Mouse (Mus musculus): ENCODE measurements around the gene Mmp24.

The Mmp24 gene

DNA sequence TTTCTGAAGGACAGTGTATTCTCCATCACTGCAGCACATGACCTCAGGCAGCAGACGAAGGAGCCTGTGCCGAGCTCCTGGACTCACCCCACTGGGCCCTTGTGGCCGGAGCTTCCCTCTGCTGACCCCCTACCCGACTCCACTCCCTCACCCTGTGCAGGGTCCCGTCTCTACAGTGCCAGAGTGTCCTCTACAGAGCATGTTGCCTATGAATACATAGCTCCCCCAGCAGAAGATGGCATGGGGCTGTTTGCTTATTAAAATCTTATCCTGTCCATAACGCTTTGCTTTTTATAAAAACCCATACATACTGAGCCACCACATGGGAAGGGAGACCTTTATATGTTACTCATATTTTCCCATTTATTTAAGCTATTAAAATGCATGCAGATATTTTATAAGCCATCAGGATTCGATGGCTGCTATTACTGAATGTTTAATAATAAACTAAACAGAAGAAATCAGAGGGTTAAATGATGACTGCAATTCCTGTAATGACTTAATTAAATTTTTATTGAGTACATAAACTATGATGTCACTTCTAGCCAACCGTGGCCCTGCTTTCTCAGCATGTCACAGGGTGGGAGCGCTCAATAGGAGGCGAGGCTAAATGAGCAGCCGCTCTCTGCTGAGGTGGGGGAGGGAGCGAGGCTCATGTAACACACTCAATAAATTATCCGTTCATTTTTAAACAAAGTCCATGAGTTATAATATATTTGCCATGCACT lies 87.6 kb downstream of the Mmp24 start:
- DNase-seq = no peak

DNA sequence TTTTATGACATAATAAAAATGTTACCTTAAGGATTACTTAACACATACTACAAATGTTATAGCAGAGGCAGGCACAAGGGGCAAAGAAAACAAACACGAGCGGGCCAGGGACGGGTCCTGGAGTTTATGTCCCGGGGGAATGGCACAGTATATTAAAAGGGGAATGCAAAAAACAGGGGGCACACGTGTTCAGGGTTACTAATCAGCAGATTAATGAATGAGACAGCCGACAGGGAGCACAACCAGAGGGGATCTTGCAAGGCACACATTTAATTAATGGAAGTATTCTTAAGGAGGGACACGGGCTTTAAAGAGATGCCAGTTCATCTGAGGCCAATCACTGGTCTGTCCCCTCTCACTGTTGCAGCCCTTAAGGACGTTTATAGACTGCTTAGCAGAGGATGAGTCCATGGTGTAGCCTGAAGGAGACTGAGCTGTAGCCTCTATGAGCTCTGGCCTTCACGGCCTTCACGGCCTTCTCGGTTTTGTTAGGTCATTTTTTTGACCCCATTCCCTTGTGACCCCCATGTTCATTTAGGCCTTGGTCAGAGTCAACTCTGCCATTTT lies 88.2 kb downstream of the Mmp24 start:
- DNase-seq = no peak
